Comparison of ENCODE assay signal across 8 mouse cellular contexts in genomic region chr1:86486703-86487294, GRCm38 (mm10). TPM values are rescaled to one million over a fixed set of nuclear protein-coding genes. Genes with fewer than 3 reads are reported as not detected.
A peak's percentile ranks its signal among the peaks of the same experiment; 100 is the strongest.
DNase-seq lines count a peak whose midpoint lies in the region; ATAC-seq and TF ChIP-seq lines count a peak whose summit lies in the region.

No protein-coding gene starts in this region.

- WGBS in kidney, embryonic 15.5 days: 6% methylated on average over 13 of the region's 13 CpGs
- 10% methylated on average over 13 of the region's 13 CpGs for WGBS in hindbrain, embryonic 12.5 days
- 7% methylated on average over 13 of the region's 13 CpGs for WGBS in midbrain, embryonic 13.5 days

- H3K4me1 ChIP-seq in kidney, embryonic 15.5 days: peaks cover 42% of the 10 kb centered on the region
- H3K4me1 ChIP-seq in bone marrow macrophage, adult 2 months (ENCODE audit: control insufficient read depth, insufficient read depth, low read length): peaks cover 19% of the 10 kb centered on the region
- peaks cover 20% of the 10 kb centered on the region for H3K4me1 ChIP-seq in hindbrain, embryonic 12.5 days
- H3K4me1 ChIP-seq in midbrain, embryonic 13.5 days (replicated peaks): peaks cover 20% of the 10 kb centered on the region

- TF ChIP-seq CTCF in bone marrow macrophage, adult 2 months (IDR thresholded peaks at IDR 0.05; ENCODE audit: low read depth, low read length): no peak

- peak overlapping the region; percentile 97 for H3K27ac ChIP-seq in kidney, embryonic 15.5 days
- H3K27ac ChIP-seq in bone marrow macrophage, adult 2 months (ENCODE audit: insufficient read depth, low read depth, low read length): peak overlapping the region; percentile 84
- peak overlapping the region; percentile 99 for H3K27ac ChIP-seq in hindbrain, embryonic 12.5 days
- peak overlapping the region; percentile 98 for H3K27ac ChIP-seq in midbrain, embryonic 13.5 days

- no peak for DNase-seq in kidney, postnatal 36 days
- DNase-seq in embryo, embryonic 9.5 days (ENCODE audit: extremely low spot score): no peak
- DNase-seq in natural killer cell, adult 2 months (ENCODE audit: low spot score in 2 of 2): no peak
- no peak for DNase-seq in ovary, postnatal 10 days (ENCODE audit: low spot score)

- H3K9ac ChIP-seq in kidney, embryonic 15.5 days: peak overlapping the region; percentile 50
- H3K9ac ChIP-seq in hindbrain, embryonic 12.5 days: peak overlapping the region; percentile 83
- peak overlapping the region; percentile 79 for H3K9ac ChIP-seq in midbrain, embryonic 13.5 days (replicated peaks)

- H3K4me3 ChIP-seq in kidney, embryonic 15.5 days (replicated peaks): peak overlapping the region; percentile 65
- H3K4me3 ChIP-seq in bone marrow macrophage, adult 2 months (ENCODE audit: insufficient read depth, low read length): peak overlapping the region; percentile 81
- H3K4me3 ChIP-seq in hindbrain, embryonic 12.5 days: peak overlapping the region; percentile 53
- peak overlapping the region; percentile 63 for H3K4me3 ChIP-seq in midbrain, embryonic 13.5 days (replicated peaks)

- no peaks in the 10 kb centered on the region for H3K9me3 ChIP-seq in kidney, embryonic 15.5 days (replicated peaks)
- H3K9me3 ChIP-seq in hindbrain, embryonic 12.5 days (replicated peaks): no peaks in the 10 kb centered on the region
- H3K9me3 ChIP-seq in midbrain, embryonic 13.5 days: no peaks in the 10 kb centered on the region

- no peaks in the 10 kb centered on the region for H3K36me3 ChIP-seq in kidney, embryonic 15.5 days
- H3K36me3 ChIP-seq in hindbrain, embryonic 12.5 days: no peaks in the 10 kb centered on the region
- H3K36me3 ChIP-seq in midbrain, embryonic 13.5 days: no peaks in the 10 kb centered on the region

- no peaks in the 10 kb centered on the region for H3K27me3 ChIP-seq in kidney, embryonic 15.5 days
- H3K27me3 ChIP-seq in hindbrain, embryonic 12.5 days: no peaks in the 10 kb centered on the region
- H3K27me3 ChIP-seq in midbrain, embryonic 13.5 days: no peaks in the 10 kb centered on the region

- ATAC-seq in kidney, embryonic 15.5 days (replicated peaks; ENCODE audit: low FRiP score): no peak
- ATAC-seq in hindbrain, embryonic 12.5 days (ENCODE audit: low FRiP score): no peak; the same call in 1 of the 2 replicates
- no peak for ATAC-seq in midbrain, embryonic 13.5 days

- H3K4me2 ChIP-seq in kidney, embryonic 15.5 days: peak overlapping the region; percentile 52
- peak overlapping the region; percentile 68 for H3K4me2 ChIP-seq in hindbrain, embryonic 12.5 days (replicated peaks)
- peak overlapping the region; percentile 53 for H3K4me2 ChIP-seq in midbrain, embryonic 13.5 days (replicated peaks)

- no peak; the same call in 1 of the 2 replicates for TF ChIP-seq POLR2A in bone marrow macrophage, adult 2 months (IDR thresholded peaks at IDR 0.05; ENCODE audit: borderline replicate concordance, low read depth, low read length)

RNA-seq across cellular contexts. Expression of gene Ptma, which starts 39.7 kb away (rescaled TPM):
- polyA plus RNA-seq in kidney, embryonic 15.5 days (2015; fragmentation: Nextera tagmentation; extraction: Ambion mirVana): 2,949 and 3,271 TPM in 2 replicates
- polyA plus RNA-seq in bone marrow macrophage, adult 2 months (2012; ENCODE audit: insufficient read depth, insufficient read length, missing spikeins): 1,364 and 1,417 TPM in 2 replicates
- polyA plus RNA-seq in hindbrain, embryonic 12.5 days (2016; fragmentation: Nextera tagmentation; extraction: Ambion mirVana): 2,735 and 2,863 TPM in 2 replicates
- 2,381 and 2,469 TPM in 2 replicates for polyA plus RNA-seq in midbrain, embryonic 13.5 days (2015; fragmentation: Nextera tagmentation; extraction: Ambion mirVana)
